Mouse (Mus musculus) urinary bladder, postnatal 25 days (tissue): ENCODE data around the gene Nif3l1.

Experiments used
- DNase-seq: peaks from one replicate; pipeline ENCODE4 v3.0.0; 2022; ENCODE audit warnings: low spot score

The Nif3l1 gene

GRCm38 (mm10) chr1:58458175-58458574 is 13.2 kb downstream of the Nif3l1 start:
- DNase-seq: no peak

- no peak for DNase-seq
These were observed 13.9 kb downstream of the Nif3l1 start for GRCm38 (mm10) chr1:58458867-58459266.

- DNase-seq: no peak
These were observed 15.6 kb downstream of the Nif3l1 start for GRCm38 (mm10) chr1:58460566-58460965.

- no peak for DNase-seq
These were observed 19.0 kb downstream of the Nif3l1 start for GRCm38 (mm10) chr1:58463935-58464334.

- DNase-seq: no peak
These were observed 20.1 kb downstream of the Nif3l1 start for GRCm38 (mm10) chr1:58465042-58465441.

GRCm38 (mm10) chr1:58465561-58465960 is 20.6 kb downstream of the Nif3l1 start:
- no peak for DNase-seq

- DNase-seq: no peak
These were observed 30.7 kb downstream of the Nif3l1 start for GRCm38 (mm10) chr1:58475662-58476061.

- DNase-seq: no peak
These were observed 37.7 kb downstream of the Nif3l1 start for GRCm38 (mm10) chr1:58482647-58483046.

GRCm38 (mm10) chr1:58495603-58496002 is 50.7 kb downstream of the Nif3l1 start:
- DNase-seq: no peak

GRCm38 (mm10) chr1:58497678-58498077 is 52.7 kb downstream of the Nif3l1 start:
- DNase-seq: no peak

GRCm38 (mm10) chr1:58498758-58499157 is 53.8 kb downstream of the Nif3l1 start:
- DNase-seq: no peak

- no peak for DNase-seq
These were observed 58.2 kb downstream of the Nif3l1 start for GRCm38 (mm10) chr1:58503134-58503533.

GRCm38 (mm10) chr1:58503793-58504370 is 58.9 kb downstream of the Nif3l1 start:
- DNase-seq: no peak

GRCm38 (mm10) chr1:58504577-58505254 is 59.8 kb downstream of the Nif3l1 start, which contains the start of gene Orc2:
Gene Orc2, minus strand, starts transcription at chr1:58505109.
- DNase-seq: peak; percentile 85

GRCm38 (mm10) chr1:58507249-58507648 is 62.3 kb downstream of the Nif3l1 start:
- DNase-seq: no peak
